Mouse (Mus musculus): ENCODE results near the gene Galnt14. TPM values are rescaled to one million over a fixed set of nuclear protein-coding genes. Genes with fewer than 3 reads are reported as not detected.

Gene Galnt14
- polyA plus RNA-seq, 1 experiment from 2014 or later = 5.6 TPM

GRCm38 (mm10) chr17:73649371-73649770 lies 60.9 kb downstream of the Galnt14 start:
- ATAC-seq (ENCODE audit: low read depth) (no peak), DNase-seq (ENCODE audit: low spot score) (no peak)
- Histone ChIP-seq H3K27ac (replicated peaks; ENCODE audit: low read depth, low read length) (no peak overlapping the region), H3K4me1 (ENCODE audit: control insufficient read depth, insufficient read depth, low read length) (no peaks in the 10 kb centered on the region), H3K27me3 (replicated peaks; ENCODE audit: control insufficient read depth, insufficient read depth, low read length) (no peaks in the 10 kb centered on the region), H3K36me3 (ENCODE audit: control insufficient read depth, insufficient read depth, low read length) (no peaks in the 10 kb centered on the region), H3K9me3 (ENCODE audit: control insufficient read depth, low read length) (no peaks in the 10 kb centered on the region), H3K9ac (ENCODE audit: low read depth, low read length) (no peak overlapping the region), H3K4me3 (ENCODE audit: low read depth, low read length) (no peak overlapping the region), H3K4me2 (ENCODE audit: low read depth, low read length) (no peak overlapping the region)
- WGBS = 77% methylated on average over 6 of the region's 6 CpGs

GRCm38 (mm10) chr17:73641676-73642075 lies 68.6 kb downstream of the Galnt14 start:
- Histone ChIP-seq H3K4me2 (ENCODE audit: low read depth, low read length) (no peak overlapping the region), H3K4me3 (ENCODE audit: low read depth, low read length) (no peak overlapping the region), H3K27me3 (replicated peaks; ENCODE audit: control insufficient read depth, insufficient read depth, low read length) (no peaks in the 10 kb centered on the region), H3K36me3 (ENCODE audit: control insufficient read depth, insufficient read depth, low read length) (no peaks in the 10 kb centered on the region), H3K4me1 (ENCODE audit: control insufficient read depth, insufficient read depth, low read length) (no peaks in the 10 kb centered on the region), H3K27ac (replicated peaks; ENCODE audit: low read depth, low read length) (no peak overlapping the region), H3K9ac (ENCODE audit: low read depth, low read length) (no peak overlapping the region), H3K9me3 (ENCODE audit: control insufficient read depth, low read length) (no peaks in the 10 kb centered on the region)
- WGBS = 93% methylated on average over 7 of the region's 7 CpGs
- ATAC-seq (ENCODE audit: low read depth) (no peak), DNase-seq (ENCODE audit: low spot score) (no peak)

GRCm38 (mm10) chr17:73640117-73640480 lies 70.2 kb downstream of the Galnt14 start:
- H3K4me1 ChIP-seq (ENCODE audit: control insufficient read depth, insufficient read depth, low read length) = no peaks in the 10 kb centered on the region
- 37% methylated on average over 3 of the region's 3 CpGs for WGBS
- no peak overlapping the region for H3K27ac ChIP-seq (replicated peaks; ENCODE audit: low read depth, low read length)
- H3K36me3 ChIP-seq (ENCODE audit: control insufficient read depth, insufficient read depth, low read length) = no peaks in the 10 kb centered on the region
- no peak for DNase-seq (ENCODE audit: low spot score)
- no peak overlapping the region for H3K4me2 ChIP-seq (ENCODE audit: low read depth, low read length)
- H3K27me3 ChIP-seq (replicated peaks; ENCODE audit: control insufficient read depth, insufficient read depth, low read length) = no peaks in the 10 kb centered on the region
- H3K9ac ChIP-seq (ENCODE audit: low read depth, low read length) = no peak overlapping the region
- no peak overlapping the region for H3K4me3 ChIP-seq (ENCODE audit: low read depth, low read length)
- no peak for ATAC-seq (ENCODE audit: low read depth)
- H3K9me3 ChIP-seq (ENCODE audit: control insufficient read depth, low read length) = no peaks in the 10 kb centered on the region

GRCm38 (mm10) chr17:73639401-73640116 lies 70.7 kb downstream of the Galnt14 start:
- Histone ChIP-seq H3K36me3 (ENCODE audit: control insufficient read depth, insufficient read depth, low read length) (no peaks in the 10 kb centered on the region), H3K4me2 (ENCODE audit: low read depth, low read length) (no peak overlapping the region), H3K27ac (replicated peaks; ENCODE audit: low read depth, low read length) (no peak overlapping the region), H3K4me3 (ENCODE audit: low read depth, low read length) (no peak overlapping the region), H3K9ac (ENCODE audit: low read depth, low read length) (no peak overlapping the region), H3K9me3 (ENCODE audit: control insufficient read depth, low read length) (no peaks in the 10 kb centered on the region), H3K4me1 (ENCODE audit: control insufficient read depth, insufficient read depth, low read length) (no peaks in the 10 kb centered on the region), H3K27me3 (replicated peaks; ENCODE audit: control insufficient read depth, insufficient read depth, low read length) (no peaks in the 10 kb centered on the region)
- DNase-seq (ENCODE audit: low spot score) (peak; percentile 38), ATAC-seq (ENCODE audit: low read depth) (peak; percentile 78)
- WGBS = 30% methylated on average over 6 of the region's 6 CpGs

- Histone ChIP-seq H3K9ac (ENCODE audit: low read depth, low read length) (no peak overlapping the region), H3K9me3 (ENCODE audit: control insufficient read depth, low read length) (no peaks in the 10 kb centered on the region), H3K4me2 (ENCODE audit: low read depth, low read length) (no peak overlapping the region), H3K27ac (replicated peaks; ENCODE audit: low read depth, low read length) (no peak overlapping the region), H3K4me3 (ENCODE audit: low read depth, low read length) (no peak overlapping the region), H3K4me1 (ENCODE audit: control insufficient read depth, insufficient read depth, low read length) (no peaks in the 10 kb centered on the region), H3K27me3 (replicated peaks; ENCODE audit: control insufficient read depth, insufficient read depth, low read length) (no peaks in the 10 kb centered on the region), H3K36me3 (ENCODE audit: control insufficient read depth, insufficient read depth, low read length) (no peaks in the 10 kb centered on the region)
- DNase-seq (ENCODE audit: low spot score) (no peak), ATAC-seq (ENCODE audit: low read depth) (no peak)
- 97% methylated on average over 5 of the region's 5 CpGs for WGBS
These were observed 73.3 kb downstream of the Galnt14 start for GRCm38 (mm10) chr17:73636988-73637387.

- no peak for DNase-seq (ENCODE audit: low spot score)
- no peak for ATAC-seq (ENCODE audit: low read depth)
These were observed 75.4 kb downstream of the Galnt14 start for GRCm38 (mm10) chr17:73634896-73635295.

GRCm38 (mm10) chr17:73633991-73634710 lies 76.1 kb downstream of the Galnt14 start:
- no peak overlapping the region for H3K9ac ChIP-seq (ENCODE audit: low read depth, low read length)
- no peaks in the 10 kb centered on the region for H3K9me3 ChIP-seq (ENCODE audit: control insufficient read depth, low read length)
- H3K4me3 ChIP-seq (ENCODE audit: low read depth, low read length) = no peak overlapping the region
- ATAC-seq (ENCODE audit: low read depth) (0 out of 2 replicates have a peak, but pooled peaks have one; percentile 6), DNase-seq (ENCODE audit: low spot score) (no peak)
- no peak overlapping the region for H3K27ac ChIP-seq (replicated peaks; ENCODE audit: low read depth, low read length)
- H3K36me3 ChIP-seq (ENCODE audit: control insufficient read depth, insufficient read depth, low read length) = no peaks in the 10 kb centered on the region
- H3K4me1 ChIP-seq (ENCODE audit: control insufficient read depth, insufficient read depth, low read length) = no peaks in the 10 kb centered on the region
- whole genome bisulfite sequencing = 70% methylated on average over 11 of the region's 11 CpGs
- H3K27me3 ChIP-seq (replicated peaks; ENCODE audit: control insufficient read depth, insufficient read depth, low read length) = no peaks in the 10 kb centered on the region
- H3K4me2 ChIP-seq (ENCODE audit: low read depth, low read length) = no peak overlapping the region

More at GRCm38 (mm10) chr17:73634896-73635295, 75.4 kb downstream of the Galnt14 start:
- no peaks in the 10 kb centered on the region for H3K9me3 ChIP-seq (ENCODE audit: control insufficient read depth, low read length)
- no peak overlapping the region for H3K4me2 ChIP-seq (ENCODE audit: low read depth, low read length)
- no peak overlapping the region for H3K27ac ChIP-seq (replicated peaks; ENCODE audit: low read depth, low read length)
- H3K4me1 ChIP-seq (ENCODE audit: control insufficient read depth, insufficient read depth, low read length) = no peaks in the 10 kb centered on the region
- 78% methylated on average over 2 of the region's 2 CpGs for WGBS
- no peaks in the 10 kb centered on the region for H3K36me3 ChIP-seq (ENCODE audit: control insufficient read depth, insufficient read depth, low read length)
- H3K27me3 ChIP-seq (replicated peaks; ENCODE audit: control insufficient read depth, insufficient read depth, low read length) = no peaks in the 10 kb centered on the region
- no peak overlapping the region for H3K4me3 ChIP-seq (ENCODE audit: low read depth, low read length)
- no peak overlapping the region for H3K9ac ChIP-seq (ENCODE audit: low read depth, low read length)

GRCm38 (mm10) chr17:73628263-73628914 lies 81.9 kb downstream of the Galnt14 start:
- Histone ChIP-seq H3K9ac (ENCODE audit: low read depth, low read length) (no peak overlapping the region), H3K27me3 (replicated peaks; ENCODE audit: control insufficient read depth, insufficient read depth, low read length) (no peaks in the 10 kb centered on the region), H3K4me3 (ENCODE audit: low read depth, low read length) (no peak overlapping the region), H3K4me1 (ENCODE audit: control insufficient read depth, insufficient read depth, low read length) (no peaks in the 10 kb centered on the region), H3K36me3 (ENCODE audit: control insufficient read depth, insufficient read depth, low read length) (no peaks in the 10 kb centered on the region), H3K9me3 (ENCODE audit: control insufficient read depth, low read length) (no peaks in the 10 kb centered on the region), H3K27ac (replicated peaks; ENCODE audit: low read depth, low read length) (no peak overlapping the region), H3K4me2 (ENCODE audit: low read depth, low read length) (no peak overlapping the region)
- WGBS = 88% methylated on average over 14 of the region's 14 CpGs
- ATAC-seq (ENCODE audit: low read depth) (no peak), DNase-seq (ENCODE audit: low spot score) (no peak)
